In genomic region chr3:96551203-96551602, GRCm38 (mm10) we compare ENCODE assay signal across 9 mouse cellular contexts. TPM values are rescaled to one million over a fixed set of nuclear protein-coding genes. Genes with fewer than 3 reads are reported as not detected.
DNase-seq lines count a peak whose midpoint lies in the region; ATAC-seq and TF ChIP-seq lines count a peak whose summit lies in the region.
"Had no signal": no experiment of that assay in that cellular context is flagged by ENCODE, and none has a peak within 500 bp of the region (broad histone marks: within the 10 kb centered on the region; RNA-seq: fewer than 3 reads in every experiment).

No protein-coding gene starts in this region.

- TF ChIP-seq CTCF in MEL (IDR thresholded peaks at IDR 0.05 in 2 of 3, conservative IDR thresholded peaks at IDR 0.05 in 1 of 3; ENCODE audit: control insufficient read depth in 1 of 3, insufficient read depth in 1 of 3, low read depth in 2 of 3, low read length in 3 of 3, poor library complexity in 1 of 3, severe bottlenecking in 1 of 3) = peak in 1 of 3 experiments; percentile 65; a peak in 2 of 6 replicates
- peak; percentile 51; the same call in 1 of the 2 replicates for TF ChIP-seq CTCF in brain, embryonic 14.5 days (IDR thresholded peaks at IDR 0.05; ENCODE audit: borderline replicate concordance, extremely low read depth, insufficient read depth, insufficient read length)

- H3K36me3 ChIP-seq in MEL (ENCODE audit: control insufficient read depth in 1 of 2, insufficient read depth in 2 of 2, low read length in 2 of 2) = peaks cover 0 to 31% of the 10 kb centered on the region in 2 experiments; a peak in 2 of 4 replicates
- no peaks in the 10 kb centered on the region for H3K36me3 ChIP-seq in heart, embryonic 16.5 days (ENCODE audit: control insufficient read depth, insufficient read depth)
- no peaks in the 10 kb centered on the region for H3K36me3 ChIP-seq in limb, embryonic 15.5 days
- no peaks in the 10 kb centered on the region for H3K36me3 ChIP-seq in forebrain, embryonic 13.5 days (ENCODE audit: poor library complexity, severe bottlenecking)
- H3K36me3 ChIP-seq: hindbrain, embryonic 15.5 days had no signal

- DNase-seq in left cerebral cortex, adult 18-20 months (ENCODE audit: low spot score in 2 of 2) = peak; percentile 45 to 50
- DNase-seq in left cerebral cortex, adult 11 months (ENCODE audit: low spot score) = no peak
- DNase-seq in MEL (ENCODE audit: low read depth, low spot score) = peak; percentile 94
- DNase-seq in brain, embryonic 14.5 days (ENCODE audit: low read depth) = peak; percentile 80
- peak; percentile 56 for DNase-seq in right cerebral cortex, postnatal 4 days

- no peak for TF ChIP-seq EP300 in MEL (IDR thresholded peaks at IDR 0.05; ENCODE audit: low read depth in 1 of 2, low read length in 2 of 2)

- peak overlapping the region; percentile 22 for H3K4me2 ChIP-seq in heart, embryonic 16.5 days (ENCODE audit: low read depth, low read length)
- H3K4me2 ChIP-seq in limb, embryonic 15.5 days = no peak overlapping the region
- no peak overlapping the region for H3K4me2 ChIP-seq in forebrain, embryonic 13.5 days
- H3K4me2 ChIP-seq: hindbrain, embryonic 15.5 days had no signal

- peak overlapping the region; percentile 6 for H3K27ac ChIP-seq in MEL (ENCODE audit: control insufficient read depth, low read depth, low read length)
- H3K27ac ChIP-seq in heart, embryonic 16.5 days (ENCODE audit: low read length) = peak overlapping the region; percentile 50; the same call in 1 of the 2 replicates
- peak overlapping the region; percentile 47; the same call in 1 of the 2 replicates for H3K27ac ChIP-seq in limb, embryonic 15.5 days
- H3K27ac ChIP-seq in forebrain, embryonic 13.5 days = no peak overlapping the region
- H3K27ac ChIP-seq: hindbrain, embryonic 15.5 days had no signal

- peak overlapping the region; percentile 27 to 50 for H3K4me3 ChIP-seq in MEL (ENCODE audit: control insufficient read depth in 1 of 2, insufficient read depth in 1 of 2, low read depth in 2 of 2, low read length in 2 of 2)
- no peak overlapping the region for H3K4me3 ChIP-seq in heart, embryonic 16.5 days (ENCODE audit: low read length)
- no peak overlapping the region for H3K4me3 ChIP-seq in limb, embryonic 15.5 days
- H3K4me3 ChIP-seq in forebrain, embryonic 13.5 days = no peak overlapping the region
- H3K4me3 ChIP-seq: hindbrain, embryonic 15.5 days had no signal

- TF ChIP-seq RAD21 in MEL (IDR thresholded peaks at IDR 0.05; ENCODE audit: low read depth, low read length) = no peak

- no peaks in the 10 kb centered on the region for H3K79me2 ChIP-seq in MEL (ENCODE audit: control insufficient read depth, insufficient read depth, low read length, poor library complexity)

- no peak for ATAC-seq in heart, embryonic 16.5 days (replicated peaks; ENCODE audit: extremely low read depth, insufficient read depth, low FRiP score)
- no peak for ATAC-seq in limb, embryonic 15.5 days (ENCODE audit: insufficient number of reproducible peaks, low FRiP score, low TSS enrichment, low read depth)
- ATAC-seq in forebrain, embryonic 13.5 days = no peak

- no peaks in the 10 kb centered on the region for H3K27me3 ChIP-seq in MEL (ENCODE audit: control insufficient read depth in 1 of 2, insufficient read depth in 2 of 2, low read length in 2 of 2)
- H3K27me3 ChIP-seq in heart, embryonic 16.5 days (ENCODE audit: control insufficient read depth, insufficient read depth, low read length) = no peaks in the 10 kb centered on the region
- H3K27me3 ChIP-seq in limb, embryonic 15.5 days = no peaks in the 10 kb centered on the region
- no peaks in the 10 kb centered on the region for H3K27me3 ChIP-seq in forebrain, embryonic 13.5 days

- peak overlapping the region; percentile 53 for H3K9ac ChIP-seq in MEL (ENCODE audit: control insufficient read depth, low read depth, low read length, poor library complexity, severe bottlenecking)
- peak overlapping the region; percentile 31 for H3K9ac ChIP-seq in heart, embryonic 16.5 days (ENCODE audit: low read length)
- no peak overlapping the region for H3K9ac ChIP-seq in limb, embryonic 15.5 days
- H3K9ac ChIP-seq in forebrain, embryonic 13.5 days = no peak overlapping the region
- H3K9ac ChIP-seq: hindbrain, embryonic 15.5 days had no signal

- H3K4me1 ChIP-seq in MEL (ENCODE audit: control insufficient read depth in 1 of 2, insufficient read depth in 2 of 2, low read length in 2 of 2) = peaks cover 23 to 40% of the 10 kb centered on the region in 2 experiments
- peaks cover 46% of the 10 kb centered on the region for H3K4me1 ChIP-seq in heart, embryonic 16.5 days (ENCODE audit: control insufficient read depth, insufficient read depth, low read length)
- peaks cover 24% of the 10 kb centered on the region for H3K4me1 ChIP-seq in limb, embryonic 15.5 days
- peaks cover 19% of the 10 kb centered on the region for H3K4me1 ChIP-seq in forebrain, embryonic 13.5 days

- no peak for TF ChIP-seq POLR2A in MEL (IDR thresholded peaks at IDR 0.05; ENCODE audit: control insufficient read depth in 1 of 2, insufficient read depth in 1 of 2, low read depth in 1 of 2, low read length in 2 of 2, poor library complexity in 1 of 2)
- no peak for TF ChIP-seq POLR2A in brain, embryonic 14.5 days (IDR thresholded peaks at IDR 0.05; ENCODE audit: borderline replicate concordance, extremely low read depth, insufficient read depth, insufficient read length, poor library complexity, severe bottlenecking)

- 13% methylated on average over 8 of the region's 8 CpGs for WGBS in heart, embryonic 16.5 days
- WGBS in limb, embryonic 15.5 days = 18% methylated on average over 8 of the region's 8 CpGs
- 10% methylated on average over 8 of the region's 8 CpGs for WGBS in forebrain, embryonic 13.5 days

- H3K9me3 ChIP-seq in MEL (replicated peaks; ENCODE audit: insufficient read depth, low read length) = no peaks in the 10 kb centered on the region
- H3K9me3 ChIP-seq in heart, embryonic 16.5 days (replicated peaks; ENCODE audit: control insufficient read depth, low read length) = no peaks in the 10 kb centered on the region
- H3K9me3 ChIP-seq in limb, embryonic 15.5 days = no peaks in the 10 kb centered on the region
- no peaks in the 10 kb centered on the region for H3K9me3 ChIP-seq in forebrain, embryonic 13.5 days (replicated peaks)
- H3K9me3 ChIP-seq: hindbrain, embryonic 15.5 days had no signal

TF ChIP-seq in MEL, 35 proteins besides CTCF, POLR2A, EP300 and RAD21 (continues in another document):
- TF ChIP-seq POLR2AphosphoS5 (IDR thresholded peaks at IDR 0.05; ENCODE audit: borderline replicate concordance, low read depth, low read length) (no peak), GATA1 (IDR thresholded peaks at IDR 0.05; ENCODE audit: low read depth, low read length) (peak; percentile 38)

RNA-seq across cellular contexts. Expression of gene Txnip, which starts 6.6 kb away (rescaled TPM):
- 10 to 100 TPM; 19.4 to 25.9 TPM for total RNA-seq in left cerebral cortex, adult 18-20 months (2021)
- 183 and 191 TPM in 2 replicates for total RNA-seq in MEL (2012; rRNA removed)
- polyA plus RNA-seq in MEL (2012; ENCODE audit: insufficient read depth in 1 of 2, insufficient read length in 2 of 2, low read depth in 1 of 2, low replicate concordance in 2 of 2, missing spikeins in 1 of 2) = 1,000 to 10,000 TPM in 1 of 2 experiments, 100 to 1,000 TPM in 1; 237 to 1,680 TPM
- 110 and 138 TPM in 2 replicates for polyA plus RNA-seq in brain, embryonic 14.5 days (2012; rRNA removed)
- 209 and 226 TPM in 2 replicates for polyA plus RNA-seq in heart, embryonic 16.5 days (2015; fragmentation: Nextera tagmentation; extraction: Ambion mirVana)
- 151 and 157 TPM in 2 replicates for polyA plus RNA-seq in limb, embryonic 15.5 days (2015; fragmentation: Nextera tagmentation; extraction: Ambion mirVana)
- 49.1 and 51.0 TPM in 2 replicates for polyA plus RNA-seq in forebrain, embryonic 13.5 days (2015; fragmentation: Nextera tagmentation; extraction: Ambion mirVana)

RNA-seq across cellular contexts. Expression of gene Gm16253, which starts 25.6 kb away (rescaled TPM):
- not detected for total RNA-seq in left cerebral cortex, adult 18-20 months (2021)
- not detected in 2 replicates for total RNA-seq in MEL (2012; rRNA removed)
- polyA plus RNA-seq in MEL (2012; ENCODE audit: insufficient read depth in 1 of 2, insufficient read length in 2 of 2, low read depth in 1 of 2, low replicate concordance in 2 of 2, missing spikeins in 1 of 2) = 1 to 10 TPM in 1 of 2 experiments, not detected in 1; 1.4 TPM
- polyA plus RNA-seq in brain, embryonic 14.5 days (2012; rRNA removed) = not detected in 2 replicates
- polyA plus RNA-seq in heart, embryonic 16.5 days (2015; fragmentation: Nextera tagmentation; extraction: Ambion mirVana) = 1.3 and 1.4 TPM in 2 replicates
- 0.82 and 1.2 TPM in 2 replicates for polyA plus RNA-seq in limb, embryonic 15.5 days (2015; fragmentation: Nextera tagmentation; extraction: Ambion mirVana)
- 1.2 and 1.3 TPM in 2 replicates for polyA plus RNA-seq in forebrain, embryonic 13.5 days (2015; fragmentation: Nextera tagmentation; extraction: Ambion mirVana)

RNA-seq across cellular contexts. Expression of gene Hfe2, which starts 26.2 kb away (rescaled TPM):
- 1 to 10 TPM; 1.3 to 1.5 TPM for total RNA-seq in left cerebral cortex, adult 18-20 months (2021)
- not detected in 2 replicates for total RNA-seq in MEL (2012; rRNA removed)
- polyA plus RNA-seq in MEL (2012; ENCODE audit: insufficient read depth in 1 of 2, insufficient read length in 2 of 2, low read depth in 1 of 2, low replicate concordance in 2 of 2, missing spikeins in 1 of 2) = not detected
- 0.58 and 0.66 TPM in 2 replicates for polyA plus RNA-seq in brain, embryonic 14.5 days (2012; rRNA removed)
- polyA plus RNA-seq in heart, embryonic 16.5 days (2015; fragmentation: Nextera tagmentation; extraction: Ambion mirVana) = 8.5 and 10.9 TPM in 2 replicates
- 8.7 and 18.4 TPM in 2 replicates for polyA plus RNA-seq in limb, embryonic 15.5 days (2015; fragmentation: Nextera tagmentation; extraction: Ambion mirVana)
- polyA plus RNA-seq in forebrain, embryonic 13.5 days (2015; fragmentation: Nextera tagmentation; extraction: Ambion mirVana) = 0.25 and 0.36 TPM in 2 replicates

RNA-seq across cellular contexts. Expression of gene Polr3gl, which starts 42.8 kb away (rescaled TPM):
- total RNA-seq in left cerebral cortex, adult 18-20 months (2021) = 10 to 100 TPM; 24.0 to 24.8 TPM
- total RNA-seq in MEL (2012; rRNA removed) = 26.4 and 31.1 TPM in 2 replicates
- polyA plus RNA-seq in MEL (2012; ENCODE audit: insufficient read depth in 1 of 2, insufficient read length in 2 of 2, low read depth in 1 of 2, low replicate concordance in 2 of 2, missing spikeins in 1 of 2) = 10 to 100 TPM in 1 of 2 experiments, not detected in 1; 39.8 TPM
- polyA plus RNA-seq in brain, embryonic 14.5 days (2012; rRNA removed) = 30.1 and 39.1 TPM in 2 replicates
- polyA plus RNA-seq in heart, embryonic 16.5 days (2015; fragmentation: Nextera tagmentation; extraction: Ambion mirVana) = 33.4 and 36.4 TPM in 2 replicates
- polyA plus RNA-seq in limb, embryonic 15.5 days (2015; fragmentation: Nextera tagmentation; extraction: Ambion mirVana) = 38.9 and 42.0 TPM in 2 replicates
- polyA plus RNA-seq in forebrain, embryonic 13.5 days (2015; fragmentation: Nextera tagmentation; extraction: Ambion mirVana) = 37.5 and 40.2 TPM in 2 replicates

RNA-seq across cellular contexts. Expression of gene Ankrd34a, which starts 45.2 kb away (rescaled TPM):
- total RNA-seq in left cerebral cortex, adult 18-20 months (2021) = 10 to 100 TPM; 67.3 to 77.4 TPM
- total RNA-seq in MEL (2012; rRNA removed) = 0.15 and 0.16 TPM in 2 replicates
- polyA plus RNA-seq in MEL (2012; ENCODE audit: insufficient read depth in 1 of 2, insufficient read length in 2 of 2, low read depth in 1 of 2, low replicate concordance in 2 of 2, missing spikeins in 1 of 2) = under 1 TPM in 1 of 2 experiments, not detected in 1; 0.78 TPM
- polyA plus RNA-seq in brain, embryonic 14.5 days (2012; rRNA removed) = 9.5 and 12.4 TPM in 2 replicates
- polyA plus RNA-seq in heart, embryonic 16.5 days (2015; fragmentation: Nextera tagmentation; extraction: Ambion mirVana) = 6.9 and 7.2 TPM in 2 replicates
- polyA plus RNA-seq in limb, embryonic 15.5 days (2015; fragmentation: Nextera tagmentation; extraction: Ambion mirVana) = 1.9 and 2.7 TPM in 2 replicates
- polyA plus RNA-seq in forebrain, embryonic 13.5 days (2015; fragmentation: Nextera tagmentation; extraction: Ambion mirVana) = 6.6 and 6.7 TPM in 2 replicates

Comparison
In these comparisons a context has a peak if more than half of its experiments do, and no peak if none do; other contexts are left out.
1. H3K4me3 ChIP-seq: peak in MEL (2 of 2); none in heart, embryonic 16.5 days (single experiment), limb, embryonic 15.5 days (single experiment) and forebrain, embryonic 13.5 days (single experiment).
2. H3K9ac ChIP-seq: peak in MEL (single experiment) and heart, embryonic 16.5 days (single experiment); none in limb, embryonic 15.5 days (single experiment) and forebrain, embryonic 13.5 days (single experiment).